Mouse (Mus musculus): ENCODE data around the gene Elmo2. TPM values are rescaled to one million over a fixed set of nuclear protein-coding genes. Genes with fewer than 3 reads are reported as not detected.

The Elmo2 gene
- polyA plus RNA-seq, 1 experiment from 2014 or later = 16.6 TPM

GRCm38 (mm10) chr2:165360861-165361260, 34.6 kb upstream of the Elmo2 start:
- Histone ChIP-seq H3K27ac (replicated peaks) (no peak overlapping the region), H3K36me3 (replicated peaks) (no peaks in the 10 kb centered on the region), H3K4me2 (no peak overlapping the region), H3K4me1 (replicated peaks) (no peaks in the 10 kb centered on the region), H3K4me3 (replicated peaks) (no peak overlapping the region), H3K9me3 (replicated peaks) (no peaks in the 10 kb centered on the region), H3K27me3 (peaks cover 3% of the 10 kb centered on the region; the same call in 1 of the 2 replicates), H3K9ac (no peak overlapping the region)
- 0% methylated on average over 1 of the region's 1 CpGs for WGBS (ENCODE audit: insufficient replicate concordance)
- no peak for ATAC-seq (ENCODE audit: insufficient read depth)

- H3K36me3 ChIP-seq (replicated peaks) = no peaks in the 10 kb centered on the region
- no peaks in the 10 kb centered on the region for H3K4me1 ChIP-seq (replicated peaks)
- no peak overlapping the region for H3K9ac ChIP-seq
- H3K4me2 ChIP-seq = no peak overlapping the region
- H3K9me3 ChIP-seq (replicated peaks) = no peaks in the 10 kb centered on the region
- no peak for ATAC-seq (ENCODE audit: insufficient read depth)
- WGBS (ENCODE audit: insufficient replicate concordance) = 76% methylated on average over 20 of the region's 20 CpGs
- no peaks in the 10 kb centered on the region for H3K27me3 ChIP-seq
- H3K27ac ChIP-seq (replicated peaks) = no peak overlapping the region
- H3K4me3 ChIP-seq (replicated peaks) = no peak overlapping the region
These were observed 25.7 kb upstream of the Elmo2 start for GRCm38 (mm10) chr2:165351828-165352513.

- H3K9ac ChIP-seq = no peak overlapping the region
- no peaks in the 10 kb centered on the region for H3K27me3 ChIP-seq
- H3K9me3 ChIP-seq (replicated peaks) = no peaks in the 10 kb centered on the region
- 32% methylated on average over 8 of the region's 8 CpGs for WGBS (ENCODE audit: insufficient replicate concordance)
- no peak overlapping the region for H3K4me3 ChIP-seq (replicated peaks)
- no peak overlapping the region for H3K4me2 ChIP-seq
- no peak overlapping the region for H3K27ac ChIP-seq (replicated peaks)
- H3K36me3 ChIP-seq (replicated peaks) = no peaks in the 10 kb centered on the region
- H3K4me1 ChIP-seq (replicated peaks) = no peaks in the 10 kb centered on the region
- ATAC-seq (ENCODE audit: insufficient read depth) = no peak
These were observed 23.2 kb upstream of the Elmo2 start for GRCm38 (mm10) chr2:165349466-165349865.

GRCm38 (mm10) chr2:165346180-165346579, 19.9 kb upstream of the Elmo2 start:
- H3K4me1 ChIP-seq (replicated peaks) = no peaks in the 10 kb centered on the region

GRCm38 (mm10) chr2:165337191-165337590, 10.9 kb upstream of the Elmo2 start:
- H3K4me3 ChIP-seq (replicated peaks) = no peak overlapping the region
- 28% methylated on average over 3 of the region's 3 CpGs for WGBS (ENCODE audit: insufficient replicate concordance)
- no peaks in the 10 kb centered on the region for H3K9me3 ChIP-seq (replicated peaks)
- H3K27ac ChIP-seq (replicated peaks) = no peak overlapping the region
- no peak for ATAC-seq (ENCODE audit: insufficient read depth)
- 0 out of 2 replicates have a peak, but pooled peaks cover 3% of the 10 kb centered on the region for H3K4me1 ChIP-seq (replicated peaks)
- H3K4me2 ChIP-seq = no peak overlapping the region
- no peaks in the 10 kb centered on the region; the same call in 1 of the 2 replicates for H3K27me3 ChIP-seq
- H3K9ac ChIP-seq = no peak overlapping the region
- H3K36me3 ChIP-seq (replicated peaks) = no peaks in the 10 kb centered on the region

More at GRCm38 (mm10) chr2:165346180-165346579, 19.9 kb upstream of the Elmo2 start:
- no peak overlapping the region for H3K9ac ChIP-seq
- H3K27me3 ChIP-seq = no peaks in the 10 kb centered on the region
- H3K4me3 ChIP-seq (replicated peaks) = no peak overlapping the region
- H3K9me3 ChIP-seq (replicated peaks) = no peaks in the 10 kb centered on the region
- no peak for ATAC-seq (ENCODE audit: insufficient read depth)
- H3K36me3 ChIP-seq (replicated peaks) = no peaks in the 10 kb centered on the region
- 61% methylated on average over 5 of the region's 5 CpGs for WGBS (ENCODE audit: insufficient replicate concordance)
- H3K4me2 ChIP-seq = no peak overlapping the region
- H3K27ac ChIP-seq (replicated peaks) = no peak overlapping the region

GRCm38 (mm10) chr2:165332610-165333210, 6.4 kb upstream of the Elmo2 start:
- Histone ChIP-seq H3K4me2 (peak overlapping the region; percentile 15; the same call in 1 of the 2 replicates), H3K27me3 (no peaks in the 10 kb centered on the region; the same call in 1 of the 2 replicates), H3K36me3 (replicated peaks) (no peaks in the 10 kb centered on the region), H3K4me1 (replicated peaks) (peaks cover 24% of the 10 kb centered on the region), H3K9ac (no peak overlapping the region), H3K4me3 (replicated peaks) (no peak overlapping the region), H3K9me3 (replicated peaks) (no peaks in the 10 kb centered on the region), H3K27ac (replicated peaks) (no peak overlapping the region; the same call in 1 of the 2 replicates)
- ATAC-seq (ENCODE audit: insufficient read depth) = no peak; the same call in 1 of the 2 replicates
- 31% methylated on average over 14 of the region's 14 CpGs for WGBS (ENCODE audit: insufficient replicate concordance)

- ATAC-seq (ENCODE audit: insufficient read depth) = no peak
- WGBS (ENCODE audit: insufficient replicate concordance) = 0% methylated on average over 3 of the region's 3 CpGs
- Histone ChIP-seq H3K4me1 (replicated peaks) (peaks cover 45% of the 10 kb centered on the region), H3K27me3 (no peaks in the 10 kb centered on the region; the same call in 1 of the 2 replicates), H3K9ac (no peak overlapping the region), H3K27ac (replicated peaks) (no peak overlapping the region; the same call in 1 of the 2 replicates), H3K4me2 (no peak overlapping the region), H3K9me3 (replicated peaks) (no peaks in the 10 kb centered on the region), H3K4me3 (replicated peaks) (no peak overlapping the region), H3K36me3 (replicated peaks) (no peaks in the 10 kb centered on the region)
These were observed 3.4 kb upstream of the Elmo2 start for GRCm38 (mm10) chr2:165329703-165330102.

- no peak overlapping the region for H3K4me3 ChIP-seq (replicated peaks)
- no peak overlapping the region for H3K9ac ChIP-seq
- H3K27me3 ChIP-seq = no peaks in the 10 kb centered on the region; the same call in 1 of the 2 replicates
- H3K36me3 ChIP-seq (replicated peaks) = no peaks in the 10 kb centered on the region
- no peak for ATAC-seq (ENCODE audit: insufficient read depth)
- H3K4me2 ChIP-seq = no peak overlapping the region
- 51% methylated on average over 5 of the region's 5 CpGs for WGBS (ENCODE audit: insufficient replicate concordance)
- no peaks in the 10 kb centered on the region for H3K9me3 ChIP-seq (replicated peaks)
- peaks cover 55% of the 10 kb centered on the region for H3K4me1 ChIP-seq (replicated peaks)
- no peak overlapping the region for H3K27ac ChIP-seq (replicated peaks)
These were observed 2.5 kb upstream of the Elmo2 start for GRCm38 (mm10) chr2:165328746-165329145.

- peaks cover 67% of the 10 kb centered on the region for H3K4me1 ChIP-seq (replicated peaks)
- peak overlapping the region; percentile 88 for H3K4me3 ChIP-seq (replicated peaks)
- H3K27me3 ChIP-seq = no peaks in the 10 kb centered on the region
- no peaks in the 10 kb centered on the region; the same call in 1 of the 2 replicates for H3K36me3 ChIP-seq (replicated peaks)
- no peak overlapping the region for H3K27ac ChIP-seq (replicated peaks)
- ATAC-seq (ENCODE audit: insufficient read depth) = no peak
- WGBS (ENCODE audit: insufficient replicate concordance) = 38% methylated on average over 7 of the region's 7 CpGs
- no peaks in the 10 kb centered on the region for H3K9me3 ChIP-seq (replicated peaks)
- H3K9ac ChIP-seq = 0 out of 2 replicates have a peak overlapping the region, but pooled peaks have one; percentile 53
- H3K4me2 ChIP-seq = peak overlapping the region; percentile 95
These were observed 1.1 kb upstream of the Elmo2 start for GRCm38 (mm10) chr2:165327386-165327785.

GRCm38 (mm10) chr2:165325521-165326303, 567 bp downstream of the Elmo2 start:
- ATAC-seq (ENCODE audit: insufficient read depth) = peak; percentile 22
- H3K27me3 ChIP-seq = no peaks in the 10 kb centered on the region
- peak overlapping the region; percentile 53 for H3K27ac ChIP-seq (replicated peaks)
- WGBS (ENCODE audit: insufficient replicate concordance) = 3% methylated on average over 29 of the region's 30 CpGs
- no peaks in the 10 kb centered on the region; the same call in 1 of the 2 replicates for H3K36me3 ChIP-seq (replicated peaks)
- H3K4me2 ChIP-seq = peak overlapping the region; percentile 95
- H3K9ac ChIP-seq = peak overlapping the region; percentile 85
- H3K4me1 ChIP-seq (replicated peaks) = peaks cover 83% of the 10 kb centered on the region
- peak overlapping the region; percentile 88 for H3K4me3 ChIP-seq (replicated peaks)
- H3K9me3 ChIP-seq (replicated peaks) = no peaks in the 10 kb centered on the region

- Histone ChIP-seq H3K27me3 (no peaks in the 10 kb centered on the region), H3K36me3 (replicated peaks) (no peaks in the 10 kb centered on the region; the same call in 1 of the 2 replicates), H3K4me2 (no peak overlapping the region), H3K9ac (no peak overlapping the region), H3K9me3 (replicated peaks) (no peaks in the 10 kb centered on the region), H3K4me3 (replicated peaks) (no peak overlapping the region), H3K4me1 (replicated peaks) (peaks cover 89% of the 10 kb centered on the region), H3K27ac (replicated peaks) (no peak overlapping the region)
- 76% methylated on average over 5 of the region's 5 CpGs for WGBS (ENCODE audit: insufficient replicate concordance)
- ATAC-seq (ENCODE audit: insufficient read depth) = no peak
These were observed 2.4 kb downstream of the Elmo2 start for GRCm38 (mm10) chr2:165323928-165324327.
